Mouse (Mus musculus) R1 (cell line): Measurements from ENCODE around the gene Gm12216.

Experiments used
- DNase-seq: peaks from one replicate; pipeline ENCODE4 v3.0.0-alpha.2; 2018; ENCODE audit warnings: low read depth, low spot score

The Gm12216 gene

GRCm38 (mm10) chr11:53796409-53797151 is 62.5 kb downstream of the Gm12216 start:
- no peak for DNase-seq

- no peak for DNase-seq
Observed at GRCm38 (mm10) chr11:53795813-53796212, 63.2 kb downstream of the Gm12216 start.

- DNase-seq = peak; percentile 64
Observed at GRCm38 (mm10) chr11:53794671-53795557, 64.1 kb downstream of the Gm12216 start.

GRCm38 (mm10) chr11:53794015-53794414 is 65.0 kb downstream of the Gm12216 start:
- DNase-seq = no peak

- no peak for DNase-seq
Observed at GRCm38 (mm10) chr11:53792986-53793385, 66.1 kb downstream of the Gm12216 start.

- DNase-seq = peak; percentile 39
Observed at GRCm38 (mm10) chr11:53789277-53789676, 69.8 kb downstream of the Gm12216 start.

- peak; percentile 43 for DNase-seq
Observed at GRCm38 (mm10) chr11:53788196-53788595, 70.9 kb downstream of the Gm12216 start.

GRCm38 (mm10) chr11:53786058-53787031 is 72.7 kb downstream of the Gm12216 start:
- no peak for DNase-seq

- DNase-seq = no peak
Observed at GRCm38 (mm10) chr11:53785311-53785936, 73.6 kb downstream of the Gm12216 start.

GRCm38 (mm10) chr11:53783288-53783687 is 75.8 kb downstream of the Gm12216 start:
- no peak for DNase-seq

GRCm38 (mm10) chr11:53781964-53782363 is 77.1 kb downstream of the Gm12216 start:
- DNase-seq = no peak

- peak; percentile 61 for DNase-seq
Observed at GRCm38 (mm10) chr11:53781201-53781775, 77.8 kb downstream of the Gm12216 start.

- DNase-seq = no peak
Observed at GRCm38 (mm10) chr11:53780262-53780661, 78.8 kb downstream of the Gm12216 start.

GRCm38 (mm10) chr11:53779808-53780207 is 79.2 kb downstream of the Gm12216 start:
- DNase-seq = no peak

GRCm38 (mm10) chr11:53778455-53778854 is 80.6 kb downstream of the Gm12216 start:
- DNase-seq = no peak

GRCm38 (mm10) chr11:53777736-53778135 is 81.3 kb downstream of the Gm12216 start:
- DNase-seq = no peak

- DNase-seq = no peak
Observed at GRCm38 (mm10) chr11:53774659-53775255, 84.3 kb downstream of the Gm12216 start.

GRCm38 (mm10) chr11:53773641-53774360 is 85.3 kb downstream of the Gm12216 start:
- no peak for DNase-seq

GRCm38 (mm10) chr11:53773087-53773486 is 86.0 kb downstream of the Gm12216 start, which contains the start of gene Gm17334:
Gene Gm17334, minus strand, starts transcription at chr11:53773187.
- DNase-seq = no peak
